Mouse (Mus musculus): ENCODE data around the gene Dnhd1.
"Not testable (repeated sequence)": the region's sequence is repeated elsewhere in the genome, so short reads cannot be mapped to it uniquely, and the experiment has no call there.

DNA sequence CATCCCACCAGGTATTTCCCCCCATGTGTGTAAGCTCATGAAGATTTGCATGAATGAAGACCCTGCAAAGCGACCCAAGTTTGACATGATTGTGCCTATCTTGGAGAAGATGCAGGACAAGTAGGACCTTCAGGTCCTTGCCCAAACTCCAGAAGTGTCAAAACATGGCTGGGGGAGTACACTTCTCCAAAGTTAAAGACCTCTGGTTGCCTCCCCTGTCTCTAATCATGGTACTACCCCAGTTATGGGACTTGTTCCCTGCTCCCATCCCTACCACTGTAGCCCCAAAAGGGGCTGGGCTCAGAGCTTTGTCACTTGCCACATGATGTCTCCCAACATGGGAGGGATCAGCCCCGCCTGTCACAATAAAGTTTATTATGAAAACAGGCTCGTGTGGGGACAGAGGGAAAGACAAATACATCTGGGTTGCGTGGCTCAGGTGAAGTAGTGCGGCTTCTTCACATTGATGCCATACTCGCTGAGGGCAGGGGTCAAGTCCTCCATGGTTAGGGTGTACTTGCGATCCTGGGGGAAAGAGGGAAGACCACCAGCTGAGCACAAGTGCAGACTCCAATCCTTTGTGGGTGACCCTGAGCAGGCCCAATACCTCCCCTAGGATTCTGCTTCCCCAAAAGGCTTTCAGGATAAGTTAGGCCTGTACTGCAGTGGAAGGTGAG, 92.0 kb downstream of the Dnhd1 start:
- TF ChIP-seq GATA1, TAL1 (IDR thresholded peaks at IDR 0.05; ENCODE audit: low read length): not testable (repeated sequence)
